Mouse (Mus musculus): ENCODE data around the gene Rras. TPM values are rescaled to one million over a fixed set of nuclear protein-coding genes. Genes with fewer than 3 reads are reported as not detected.

The Rras gene
- total and polyA plus RNA-seq, 3 experiments, result 5.0 to 24.1 TPM; not detected in 1

DNA sequence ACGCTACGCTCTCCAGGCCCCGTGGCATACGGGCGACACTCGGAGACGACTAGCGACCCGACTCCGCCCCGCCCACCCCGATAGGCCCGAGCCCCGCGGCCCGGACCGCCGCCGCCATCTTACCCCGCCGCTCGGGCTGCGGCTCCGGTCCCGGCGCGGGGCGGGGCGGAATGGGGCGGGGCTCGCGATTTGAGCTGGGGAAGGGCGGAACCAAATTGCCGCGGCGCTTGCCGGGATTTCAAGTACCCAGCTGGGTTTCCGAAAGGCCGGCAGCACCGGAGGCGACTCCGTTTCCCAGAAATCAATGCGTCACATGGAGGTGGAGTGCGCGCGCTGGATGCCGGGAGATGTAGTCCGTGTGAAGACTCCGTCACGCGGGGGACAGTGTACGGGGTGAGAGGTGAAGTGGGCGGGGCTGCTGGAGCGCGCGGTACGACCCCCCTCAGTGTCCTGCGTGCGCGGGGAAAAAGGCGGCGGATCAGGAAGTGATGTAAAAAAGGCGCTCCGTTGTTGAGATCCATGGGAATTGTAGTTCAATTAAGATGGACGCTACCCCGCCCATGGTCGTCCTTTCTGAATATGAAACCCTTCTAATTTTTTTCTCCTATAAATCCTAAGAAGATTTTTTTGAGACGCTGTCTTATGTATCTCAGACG is 1.7 kb upstream of the Rras start, which contains the start of gene Scaf1 (continued):
- no peak for TF ChIP-seq MEF2A (IDR thresholded peaks at IDR 0.05; ENCODE audit: extremely low read depth, insufficient replicate concordance, low read depth, low read length, poor library complexity, severe bottlenecking)
- TF ChIP-seq GATA1 (IDR thresholded peaks at IDR 0.05; ENCODE audit: low read depth, low read length), result no peak
- TF ChIP-seq GABPA (IDR thresholded peaks at IDR 0.05; ENCODE audit: low read depth, low read length), result no peak

DNA sequence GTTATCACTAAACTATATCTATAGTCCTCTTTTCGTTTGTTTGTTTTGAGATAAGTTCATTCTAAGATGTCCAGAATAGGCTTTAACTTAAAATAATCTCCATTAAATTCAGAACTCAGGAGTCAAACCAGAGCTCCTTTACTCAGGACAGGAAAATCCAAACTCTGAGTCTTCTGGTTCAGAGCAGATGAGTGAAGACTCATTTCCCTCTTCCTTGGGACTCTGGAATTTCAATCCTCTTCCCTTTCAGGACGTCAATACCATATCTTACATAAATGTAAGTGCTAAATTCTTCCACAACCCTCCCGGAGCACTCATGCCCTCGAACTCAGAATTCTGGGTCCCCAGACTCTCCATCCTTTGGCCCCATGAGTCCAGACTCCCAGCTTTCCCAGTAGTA is 1.0 kb upstream of the Rras start:
- Histone ChIP-seq H3K4me1 (ENCODE audit: control insufficient read depth in 1 of 2, insufficient read depth in 2 of 2, low read length in 2 of 2) (peaks cover 4 to 25% of the 10 kb centered on the region in 2 experiments), H3K79me2 (ENCODE audit: control insufficient read depth, insufficient read depth, low read length, poor library complexity) (peaks cover 16% of the 10 kb centered on the region), H3K36me3 (ENCODE audit: control insufficient read depth in 1 of 2, insufficient read depth in 2 of 2, low read length in 2 of 2) (peaks cover 1 to 17% of the 10 kb centered on the region in 2 experiments; a peak in 3 of 4 replicates), H3K27me3 (ENCODE audit: control insufficient read depth in 1 of 2, insufficient read depth in 2 of 2, low read length in 2 of 2) (no peaks in the 10 kb centered on the region), H3K4me3 (ENCODE audit: control insufficient read depth in 1 of 2, insufficient read depth in 1 of 2, low read depth in 2 of 2, low read length in 2 of 2) (peak overlapping the region; percentile 50 to 85), H3K9ac (ENCODE audit: control insufficient read depth, low read depth, low read length, poor library complexity, severe bottlenecking) (peak overlapping the region; percentile 70), H3K27ac (ENCODE audit: control insufficient read depth, low read depth, low read length) (peak overlapping the region; percentile 93), H3K9me3 (replicated peaks; ENCODE audit: insufficient read depth, low read length) (no peaks in the 10 kb centered on the region)
- peak; percentile 57 for DNase-seq (ENCODE audit: low read depth, low spot score)
- TF ChIP-seq MYB (IDR thresholded peaks at IDR 0.05; ENCODE audit: low read depth, low read length), result no peak
- no peak for TF ChIP-seq USF2 (IDR thresholded peaks at IDR 0.05; ENCODE audit: borderline replicate concordance in 1 of 2, insufficient read depth in 1 of 2, low read depth in 1 of 2, low read length in 2 of 2)
- 0 out of 2 replicates have a peak, but pooled peaks have one; percentile 53 for TF ChIP-seq CHD1 (IDR thresholded peaks at IDR 0.05; ENCODE audit: low read depth, low read length)

DNA sequence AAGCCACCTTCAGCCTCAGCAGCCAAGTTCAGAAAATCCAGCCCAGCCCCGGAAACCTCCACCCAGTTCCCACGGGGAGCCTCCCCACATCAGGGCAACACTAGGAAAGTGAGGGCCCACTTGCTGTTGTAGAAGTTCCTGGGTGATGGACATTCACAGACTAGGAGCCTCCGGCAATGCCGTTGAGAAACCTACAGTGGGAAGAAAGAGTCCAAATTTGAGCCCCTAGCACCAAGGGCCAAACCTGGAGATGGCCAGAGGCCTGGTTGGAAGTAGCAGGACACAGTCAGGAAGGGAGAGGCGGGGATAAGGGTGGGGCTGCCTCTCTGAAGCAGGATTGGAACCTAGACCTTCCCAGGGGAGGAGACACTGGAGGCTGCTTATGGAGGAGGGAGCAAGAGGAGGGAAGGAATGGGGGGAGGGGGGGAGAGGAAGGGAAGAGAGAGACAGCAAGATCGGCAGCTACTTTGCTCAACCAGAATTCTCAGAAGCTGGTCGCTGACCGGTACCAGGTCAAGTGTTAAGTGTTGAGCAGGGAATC is 1.3 kb downstream of the Rras start:
- no peaks in the 10 kb centered on the region for H3K27me3 ChIP-seq (ENCODE audit: control insufficient read depth in 1 of 2, insufficient read depth in 2 of 2, low read length in 2 of 2)
- peak overlapping the region; percentile 31; the same call in 1 of the 2 replicates for H3K9ac ChIP-seq (ENCODE audit: control insufficient read depth, low read depth, low read length, poor library complexity, severe bottlenecking)
- no peak overlapping the region for H3K27ac ChIP-seq (ENCODE audit: control insufficient read depth, low read depth, low read length)
- H3K36me3 ChIP-seq (ENCODE audit: control insufficient read depth in 1 of 2, insufficient read depth in 2 of 2, low read length in 2 of 2), result peaks cover 0 to 17% of the 10 kb centered on the region in 2 experiments; a peak in 2 of 4 replicates
- H3K9me3 ChIP-seq (replicated peaks; ENCODE audit: insufficient read depth, low read length), result no peaks in the 10 kb centered on the region
- peak; percentile 34 for DNase-seq (ENCODE audit: low read depth, low spot score)
- peaks cover 4 to 20% of the 10 kb centered on the region in 2 experiments for H3K4me1 ChIP-seq (ENCODE audit: control insufficient read depth in 1 of 2, insufficient read depth in 2 of 2, low read length in 2 of 2)
- H3K79me2 ChIP-seq (ENCODE audit: control insufficient read depth, insufficient read depth, low read length, poor library complexity), result peaks cover 12% of the 10 kb centered on the region
- no peak overlapping the region for H3K4me3 ChIP-seq (ENCODE audit: control insufficient read depth in 1 of 2, insufficient read depth in 1 of 2, low read depth in 2 of 2, low read length in 2 of 2)
- TF ChIP-seq MAX (IDR thresholded peaks at IDR 0.05; ENCODE audit: low read length) (no peak), CHD2 (IDR thresholded peaks at IDR 0.05; ENCODE audit: low read length) (no peak), GATA1 (IDR thresholded peaks at IDR 0.05; ENCODE audit: low read depth, low read length) (no peak), MXI1 (IDR thresholded peaks at IDR 0.05; ENCODE audit: low read depth, low read length) (no peak), BHLHE40 (IDR thresholded peaks at IDR 0.05; ENCODE audit: borderline replicate concordance, low read depth, low read length) (no peak), TAL1 (IDR thresholded peaks at IDR 0.05; ENCODE audit: low read length) (no peak), GABPA (IDR thresholded peaks at IDR 0.05; ENCODE audit: low read depth, low read length) (no peak), MEF2A (IDR thresholded peaks at IDR 0.05; ENCODE audit: extremely low read depth, insufficient replicate concordance, low read depth, low read length, poor library complexity, severe bottlenecking) (no peak), POLR2AphosphoS2 (IDR thresholded peaks at IDR 0.05; ENCODE audit: low read length) (no peak), USF2 (IDR thresholded peaks at IDR 0.05; ENCODE audit: borderline replicate concordance in 1 of 2, insufficient read depth in 1 of 2, low read depth in 1 of 2, low read length in 2 of 2) (no peak), ZC3H11A (IDR thresholded peaks at IDR 0.05; ENCODE audit: low read depth, low read length) (no peak)

All from MEL (cell line).